Mouse (Mus musculus): ENCODE measurements at regions not wholly inside any gene's neighbourhood (a gene's known extent, or its start where the extent isn't known, plus 50 kb on each side); places are given as distances from the start of the nearest gene placed in this dataset.

- H3K27ac ChIP-seq = no peak overlapping the region
Measured at GRCm38 (mm10) chr14:86453142-86453541, 687.9 kb downstream of the Diaph3 start.

DNA sequence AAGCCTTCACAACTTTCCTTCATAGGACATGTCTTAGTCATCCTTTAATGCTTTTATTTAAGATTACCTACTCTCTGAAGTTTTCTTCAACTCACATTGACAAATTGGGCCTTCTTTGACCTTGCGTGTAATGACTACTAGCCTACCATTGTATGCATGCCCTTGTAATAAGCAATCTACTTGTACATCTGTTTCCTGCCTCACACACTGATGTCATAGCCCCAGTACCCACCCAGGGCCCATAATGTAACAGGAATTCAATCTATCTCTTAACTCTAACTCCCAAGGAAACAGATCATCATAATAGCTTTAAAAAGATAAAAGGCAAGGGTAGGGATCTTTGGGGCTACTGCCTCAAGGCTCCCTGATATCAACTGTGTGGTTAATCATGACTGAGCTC is 690.4 kb downstream of the Diaph3 start:
- TF ChIP-seq POLR2A (IDR thresholded peaks at IDR 0.05; ENCODE audit: insufficient read depth, low read depth, low read length) (no peak), EP300 (IDR thresholded peaks at IDR 0.05; ENCODE audit: insufficient read depth, low read depth, low read length) (no peak), CTCF (IDR thresholded peaks at IDR 0.05) (no peak)
- Histone ChIP-seq H3K27ac (no peak overlapping the region), H3K27me3 (ENCODE audit: control insufficient read depth, insufficient read depth, low read length) (no peaks in the 10 kb centered on the region), H3K4me1 (ENCODE audit: control insufficient read depth, insufficient read depth, low read length) (no peaks in the 10 kb centered on the region), H3K9ac (ENCODE audit: low read depth, low read length) (no peak overlapping the region), H3K4me3 (no peak overlapping the region), H3K79me2 (replicated peaks; ENCODE audit: control insufficient read depth, insufficient read depth, low read length) (no peaks in the 10 kb centered on the region), H3K36me3 (ENCODE audit: control insufficient read depth, insufficient read depth, low read length) (no peaks in the 10 kb centered on the region)
- WGBS = 49% methylated on average over 1 of the region's 1 CpGs
- no peak for DNase-seq
- intact Hi-C loops (cut with DNase I) = no loop called here

More at GRCm38 (mm10) chr14:86453142-86453541, 687.9 kb downstream of the Diaph3 start:
- intact Hi-C loops (cut with DNase I) = no loop called here
- no peaks in the 10 kb centered on the region for H3K36me3 ChIP-seq (ENCODE audit: control insufficient read depth, insufficient read depth, low read length)
- no peaks in the 10 kb centered on the region for H3K4me1 ChIP-seq (ENCODE audit: control insufficient read depth, insufficient read depth, low read length)
- H3K79me2 ChIP-seq (replicated peaks; ENCODE audit: control insufficient read depth, insufficient read depth, low read length) = no peaks in the 10 kb centered on the region
- no peaks in the 10 kb centered on the region for H3K27me3 ChIP-seq (ENCODE audit: control insufficient read depth, insufficient read depth, low read length)
- H3K4me3 ChIP-seq = no peak overlapping the region
- DNase-seq = no peak
- no peak overlapping the region for H3K9ac ChIP-seq (ENCODE audit: low read depth, low read length)
- 45% methylated on average over 2 of the region's 2 CpGs for WGBS
- TF ChIP-seq POLR2A (IDR thresholded peaks at IDR 0.05; ENCODE audit: insufficient read depth, low read depth, low read length) = no peak
- no peak for TF ChIP-seq EP300 (IDR thresholded peaks at IDR 0.05; ENCODE audit: insufficient read depth, low read depth, low read length)
- TF ChIP-seq CTCF (IDR thresholded peaks at IDR 0.05) = no peak

GRCm38 (mm10) chr14:86445139-86445538 is 695.9 kb downstream of the Diaph3 start:
- intact Hi-C loops (cut with DNase I) = no loop called here
- Histone ChIP-seq H3K4me3 (no peak overlapping the region), H3K79me2 (replicated peaks; ENCODE audit: control insufficient read depth, insufficient read depth, low read length) (no peaks in the 10 kb centered on the region), H3K36me3 (ENCODE audit: control insufficient read depth, insufficient read depth, low read length) (no peaks in the 10 kb centered on the region; the same call in 1 of the 2 replicates), H3K4me1 (ENCODE audit: control insufficient read depth, insufficient read depth, low read length) (no peaks in the 10 kb centered on the region; the same call in 1 of the 2 replicates), H3K27ac (no peak overlapping the region), H3K27me3 (ENCODE audit: control insufficient read depth, insufficient read depth, low read length) (no peaks in the 10 kb centered on the region), H3K9ac (ENCODE audit: low read depth, low read length) (no peak overlapping the region)
- WGBS = 79% methylated on average over 4 of the region's 4 CpGs
- DNase-seq = no peak
- TF ChIP-seq EP300 (IDR thresholded peaks at IDR 0.05; ENCODE audit: insufficient read depth, low read depth, low read length) (no peak), CTCF (IDR thresholded peaks at IDR 0.05) (no peak), POLR2A (IDR thresholded peaks at IDR 0.05; ENCODE audit: insufficient read depth, low read depth, low read length) (no peak)

DNA sequence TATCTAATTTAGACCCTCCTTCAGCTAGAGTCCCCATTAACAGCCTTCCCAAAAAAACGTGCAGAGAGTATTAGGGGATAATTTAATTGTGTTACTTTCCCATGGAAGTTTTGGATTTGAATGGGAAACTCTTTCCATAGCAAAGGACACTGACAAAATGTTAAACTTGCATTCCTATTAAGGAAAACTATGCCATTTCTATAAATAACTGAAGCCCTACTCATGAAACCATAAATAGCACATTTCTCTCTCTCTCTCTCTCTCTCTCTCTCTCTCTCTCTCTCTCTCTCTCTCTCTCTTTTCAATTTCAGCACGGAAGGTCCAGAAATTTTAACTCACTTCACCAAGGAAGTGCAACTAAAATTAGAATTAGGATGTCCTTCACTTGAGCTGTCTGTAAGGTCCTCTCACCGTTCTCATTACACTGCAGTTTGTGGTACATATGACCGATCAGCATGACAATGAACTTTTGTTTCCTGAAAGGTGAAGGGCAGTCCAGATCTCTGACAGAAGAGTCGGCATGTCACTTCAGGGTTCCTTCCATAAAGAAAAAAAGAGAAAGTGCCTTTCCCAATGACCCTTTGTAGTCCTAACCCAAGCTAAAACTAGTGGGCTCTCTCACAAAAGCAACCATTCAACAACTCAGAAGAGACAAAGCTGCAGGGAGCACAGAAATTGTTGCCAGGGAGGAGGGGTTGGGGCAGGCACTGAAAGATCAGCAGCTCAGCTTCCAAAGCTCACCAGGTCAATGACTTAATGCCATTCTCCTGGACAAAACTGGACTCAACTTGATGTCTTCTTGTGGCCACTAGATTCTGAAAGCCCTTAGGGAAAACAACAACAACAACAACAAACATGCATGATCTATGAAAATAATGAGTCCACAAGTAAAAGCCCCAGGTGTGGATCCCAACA is 696.9 kb downstream of the Diaph3 start:
- no peak for DNase-seq
- intact Hi-C loops (cut with DNase I) = no loop called here
- Histone ChIP-seq H3K4me1 (ENCODE audit: control insufficient read depth, insufficient read depth, low read length) (no peaks in the 10 kb centered on the region; the same call in 1 of the 2 replicates), H3K27me3 (ENCODE audit: control insufficient read depth, insufficient read depth, low read length) (no peaks in the 10 kb centered on the region), H3K4me3 (no peak overlapping the region), H3K36me3 (ENCODE audit: control insufficient read depth, insufficient read depth, low read length) (no peaks in the 10 kb centered on the region; the same call in 1 of the 2 replicates), H3K79me2 (replicated peaks; ENCODE audit: control insufficient read depth, insufficient read depth, low read length) (no peaks in the 10 kb centered on the region), H3K27ac (peak overlapping the region; percentile 38), H3K9ac (ENCODE audit: low read depth, low read length) (no peak overlapping the region)
- 44% methylated on average over 5 of the region's 5 CpGs for WGBS
- TF ChIP-seq CTCF (IDR thresholded peaks at IDR 0.05) (no peak), EP300 (IDR thresholded peaks at IDR 0.05; ENCODE audit: insufficient read depth, low read depth, low read length) (no peak), POLR2A (IDR thresholded peaks at IDR 0.05; ENCODE audit: insufficient read depth, low read depth, low read length) (no peak)

DNA sequence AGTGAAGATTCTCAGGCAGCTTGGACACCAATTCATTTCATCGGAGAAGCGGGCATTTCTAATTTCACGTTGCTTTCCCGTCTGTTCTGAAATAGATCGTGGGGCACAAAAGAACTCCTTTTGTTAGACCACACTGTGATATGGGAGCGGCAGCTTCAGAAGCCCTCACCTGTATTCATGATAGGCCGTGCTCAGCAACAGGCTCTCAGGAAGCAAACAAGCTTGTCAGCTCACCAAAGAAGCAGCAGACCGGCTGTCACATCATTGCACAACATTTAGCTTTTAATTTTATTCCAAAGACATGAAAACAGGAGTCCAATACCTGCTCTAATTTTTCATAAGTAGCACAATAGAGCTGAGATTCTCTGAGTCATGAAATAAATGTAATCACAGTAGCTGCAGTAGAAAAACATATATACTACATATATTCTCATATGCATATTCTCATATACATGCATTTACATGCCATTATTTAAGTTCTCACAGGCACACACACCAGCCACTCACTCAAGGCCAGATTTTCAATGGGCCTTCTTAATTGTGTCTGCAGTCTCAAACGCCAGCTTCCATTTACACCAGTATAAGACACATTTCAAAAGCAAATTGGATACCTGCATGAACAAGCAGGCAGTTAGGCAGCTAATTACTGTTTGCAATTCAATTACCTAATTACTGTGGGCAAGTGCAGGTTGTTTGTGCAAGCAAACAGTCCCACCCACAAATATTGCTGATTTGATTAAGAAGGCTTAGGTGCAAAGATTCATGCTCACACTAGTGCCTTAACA is 698.9 kb downstream of the Diaph3 start:
- Histone ChIP-seq H3K4me1 (ENCODE audit: control insufficient read depth, insufficient read depth, low read length) (no peaks in the 10 kb centered on the region; the same call in 1 of the 2 replicates), H3K79me2 (replicated peaks; ENCODE audit: control insufficient read depth, insufficient read depth, low read length) (no peaks in the 10 kb centered on the region), H3K9ac (ENCODE audit: low read depth, low read length) (no peak overlapping the region), H3K4me3 (no peak overlapping the region), H3K27ac (no peak overlapping the region), H3K36me3 (ENCODE audit: control insufficient read depth, insufficient read depth, low read length) (no peaks in the 10 kb centered on the region; the same call in 1 of the 2 replicates), H3K27me3 (ENCODE audit: control insufficient read depth, insufficient read depth, low read length) (no peaks in the 10 kb centered on the region)
- WGBS = 95% methylated on average over 9 of the region's 9 CpGs
- TF ChIP-seq POLR2A (IDR thresholded peaks at IDR 0.05; ENCODE audit: insufficient read depth, low read depth, low read length) (no peak), CTCF (IDR thresholded peaks at IDR 0.05) (no peak), EP300 (IDR thresholded peaks at IDR 0.05; ENCODE audit: insufficient read depth, low read depth, low read length) (no peak)
- DNase-seq = no peak
- intact Hi-C loops (cut with DNase I) = no loop called here

Data from heart, adult 2 months (tissue).